Mouse (Mus musculus) forebrain, embryonic 10.5 days (tissue): Measurements from ENCODE around the gene Nhlrc4. TPM values are rescaled to one million over a fixed set of nuclear protein-coding genes. Genes with fewer than 3 reads are reported as not detected.

Source experiments
- DNase-seq: peaks from one replicate; pipeline ENCODE4 v3.0.0-alpha.2; 2017; ENCODE audit warnings: low spot score; ENCODE audit errors: extremely low spot score
- H3K27ac ChIP-seq: fragments of 300-500 bp; sonication (generic); 2 replicates; pipeline ENCODE4 v1.5.1; 2016; ENCODE audit warnings: mild to moderate bottlenecking
- H3K27me3 ChIP-seq: fragments of 300-500 bp; sonication (generic); 2 replicates; pipeline ENCODE4 v1.6.1; 2016; ENCODE audit warnings: mild to moderate bottlenecking; ENCODE audit not compliant: poor library complexity, severe bottlenecking
- H3K36me3 ChIP-seq: fragments of 300-500 bp; sonication (generic); replicated peaks from 2 replicates; pipeline ENCODE4 v1.6.1; 2016; ENCODE audit warnings: mild to moderate bottlenecking, moderate library complexity
- H3K4me1 ChIP-seq: fragments of 300-500 bp; sonication (generic); 2 replicates; pipeline ENCODE4 v1.6.1; 2016
- H3K4me3 ChIP-seq: fragments of 300-500 bp; sonication (generic); 2 replicates; pipeline ENCODE4 v1.5.1; 2016; ENCODE audit warnings: mild to moderate bottlenecking, moderate library complexity
- H3K9me3 ChIP-seq: fragments of 300-500 bp; sonication (generic); 2 replicates; pipeline ENCODE4 v1.6.1; 2016; ENCODE audit warnings: mild to moderate bottlenecking, moderate library complexity
- WGBS: fragments of 180-500 bp; shearing (Covaris S2); methylation state at CpG from one replicate; pipeline ENCODE4 v1.1.7; 2016; 5-methylcytosine and 5-hydroxymethylcytosine counted together
- polyA plus RNA-seq: library from polyadenylated mRNA; unstranded; fragments of >200 nt; fragmentation: Nextera tagmentation; extraction: Ambion mirVana; gene quantifications from 2 replicates; pipeline ENCODE4 v1.2.1, GENCODE M21; 2016

The Nhlrc4 gene
- polyA plus RNA-seq = 0.89 TPM in 1 of 2 replicates, not detected in the other

GRCm38 (mm10) chr17:25944366-25945163 is at the start of gene Nhlrc4, which contains the start of gene Pigq:
TSS of gene Nhlrc4 (minus strand) at chr17:25944961.
TSS of gene Pigq (minus strand) at chr17:25944936.
- peaks cover 57% of the 10 kb centered on the region for H3K4me1 ChIP-seq
- 0 out of 2 replicates have a peak, but pooled peaks cover under 1% of the 10 kb centered on the region for H3K36me3 ChIP-seq
- peak within 1 kb of the TSS; percentile 97 for H3K27ac ChIP-seq
- H3K27me3 ChIP-seq = peaks cover 8% of the 10 kb centered on the region
- 53% methylated on average over 6 of the region's 6 CpGs for WGBS
- H3K9me3 ChIP-seq = no peaks in the 10 kb centered on the region
- no peak for DNase-seq
- peak within 1 kb of the TSS; percentile 94; the same call in 1 of the 2 replicates for H3K4me3 ChIP-seq

GRCm38 (mm10) chr17:25993489-25993888 is 48.7 kb upstream of the Nhlrc4 start:
- WGBS = 89% methylated on average over 3 of the region's 3 CpGs

GRCm38 (mm10) chr17:25992274-25992673 is 47.5 kb upstream of the Nhlrc4 start:
- peaks cover 90% of the 10 kb centered on the region for H3K36me3 ChIP-seq
- 97% methylated on average over 4 of the region's 4 CpGs for WGBS
- H3K27me3 ChIP-seq = no peaks in the 10 kb centered on the region

More at GRCm38 (mm10) chr17:25993489-25993888, 48.7 kb upstream of the Nhlrc4 start:
- Histone ChIP-seq H3K27me3 (no peaks in the 10 kb centered on the region), H3K4me1 (no peaks in the 10 kb centered on the region), H3K4me3 (no peak overlapping the region), H3K27ac (no peak overlapping the region), H3K9me3 (no peaks in the 10 kb centered on the region), H3K36me3 (peaks cover 92% of the 10 kb centered on the region)
- DNase-seq = no peak

GRCm38 (mm10) chr17:25990331-25990730 is 45.6 kb upstream of the Nhlrc4 start:
- Histone ChIP-seq H3K36me3 (peaks cover 73% of the 10 kb centered on the region), H3K4me3 (no peak overlapping the region), H3K27me3 (no peaks in the 10 kb centered on the region), H3K9me3 (no peaks in the 10 kb centered on the region), H3K27ac (no peak overlapping the region), H3K4me1 (peaks cover 8% of the 10 kb centered on the region)
- 90% methylated on average over 5 of the region's 5 CpGs for WGBS
- DNase-seq = no peak

More at GRCm38 (mm10) chr17:25992274-25992673, 47.5 kb upstream of the Nhlrc4 start:
- H3K9me3 ChIP-seq = no peaks in the 10 kb centered on the region
- H3K4me3 ChIP-seq = no peak overlapping the region
- no peaks in the 10 kb centered on the region for H3K4me1 ChIP-seq
- H3K27ac ChIP-seq = no peak overlapping the region
- DNase-seq = no peak

- peak within 1 kb of the TSS; percentile 82 for H3K4me3 ChIP-seq
- WGBS = under 1% methylated on average over 91 of the region's 91 CpGs
- H3K27ac ChIP-seq = peak within 1 kb of the TSS; percentile 93
- peaks cover 39% of the 10 kb centered on the region for H3K36me3 ChIP-seq
- no peaks in the 10 kb centered on the region for H3K27me3 ChIP-seq
- no peaks in the 10 kb centered on the region for H3K9me3 ChIP-seq
- peak; percentile 93 for DNase-seq
- peaks cover 31% of the 10 kb centered on the region for H3K4me1 ChIP-seq
These were observed 40.8 kb upstream of the Nhlrc4 start, which contains the start of gene Capn15 for GRCm38 (mm10) chr17:25985306-25986294. TSS of gene Capn15 (minus strand) at chr17:25985796.

GRCm38 (mm10) chr17:25984556-25985305 is 40.0 kb upstream of the Nhlrc4 start:
- Histone ChIP-seq H3K4me3 (peak overlapping the region; percentile 82), H3K36me3 (peaks cover 30% of the 10 kb centered on the region), H3K9me3 (no peaks in the 10 kb centered on the region), H3K4me1 (peaks cover 38% of the 10 kb centered on the region), H3K27me3 (no peaks in the 10 kb centered on the region), H3K27ac (peak overlapping the region; percentile 93)
- no peak for DNase-seq
- 14% methylated on average over 17 of the region's 17 CpGs for WGBS

GRCm38 (mm10) chr17:25984066-25984465 is 39.3 kb upstream of the Nhlrc4 start:
- Histone ChIP-seq H3K4me1 (peaks cover 38% of the 10 kb centered on the region), H3K27me3 (no peaks in the 10 kb centered on the region), H3K36me3 (peaks cover 25% of the 10 kb centered on the region; the same call in 1 of the 2 replicates), H3K9me3 (no peaks in the 10 kb centered on the region), H3K4me3 (peak overlapping the region; percentile 82), H3K27ac (0 out of 2 replicates have a peak overlapping the region, but pooled peaks have one; percentile 93)
- WGBS = 91% methylated on average over 1 of the region's 1 CpGs
- no peak for DNase-seq

GRCm38 (mm10) chr17:25982913-25983312 is 38.2 kb upstream of the Nhlrc4 start:
- Histone ChIP-seq H3K4me3 (no peak overlapping the region), H3K4me1 (peaks cover 38% of the 10 kb centered on the region), H3K9me3 (no peaks in the 10 kb centered on the region), H3K36me3 (peaks cover 21% of the 10 kb centered on the region), H3K27me3 (no peaks in the 10 kb centered on the region), H3K27ac (no peak overlapping the region)
- no peak for DNase-seq
- WGBS = 91% methylated on average over 3 of the region's 3 CpGs

- no peaks in the 10 kb centered on the region for H3K9me3 ChIP-seq
- 85% methylated on average over 5 of the region's 5 CpGs for WGBS
These were observed 36.1 kb upstream of the Nhlrc4 start for GRCm38 (mm10) chr17:25980854-25981253.

GRCm38 (mm10) chr17:25979829-25980738 is 35.3 kb upstream of the Nhlrc4 start:
- Histone ChIP-seq H3K27ac (no peak overlapping the region), H3K9me3 (no peaks in the 10 kb centered on the region), H3K27me3 (no peaks in the 10 kb centered on the region), H3K4me3 (no peak overlapping the region), H3K4me1 (peaks cover 30% of the 10 kb centered on the region), H3K36me3 (peaks cover 23% of the 10 kb centered on the region)
- no peak for DNase-seq
- WGBS = 92% methylated on average over 5 of the region's 5 CpGs

More at GRCm38 (mm10) chr17:25980854-25981253, 36.1 kb upstream of the Nhlrc4 start:
- Histone ChIP-seq H3K27ac (no peak overlapping the region), H3K36me3 (peaks cover 22% of the 10 kb centered on the region), H3K27me3 (no peaks in the 10 kb centered on the region), H3K4me1 (peaks cover 30% of the 10 kb centered on the region), H3K4me3 (no peak overlapping the region; the same call in 1 of the 2 replicates)
- DNase-seq = no peak
